Mouse (Mus musculus) stomach, embryonic 16.5 days (tissue): ENCODE results near the gene Hdac5. TPM values are rescaled to one million over a fixed set of nuclear protein-coding genes. Genes with fewer than 3 reads are reported as not detected.

Experiments
- ATAC-seq: fragments of 200-750 bp; cut with Nextera tagmentation; 2 replicates; pipeline ENCODE4 v1.8.0; 2017; ENCODE audit warnings: moderate number of reproducible peaks, moderate TSS enrichment; ENCODE audit not compliant: insufficient read depth, low FRiP score
- H3K27ac ChIP-seq: fragments of 300-500 bp; sonication (generic); 2 replicates; pipeline ENCODE4 v1.5.1; 2014; ENCODE audit warnings: low read length
- H3K27me3 ChIP-seq: fragments of 300-500 bp; sonication (generic); 2 replicates; pipeline ENCODE4 v1.6.1; 2014; ENCODE audit warnings: low read length, control low read depth, mixed read lengths; ENCODE audit not compliant: control insufficient read depth, insufficient read depth
- H3K36me3 ChIP-seq: fragments of 300-500 bp; sonication (generic); 2 replicates; pipeline ENCODE4 v1.6.1; 2014; ENCODE audit warnings: low read length; ENCODE audit not compliant: control insufficient read depth, insufficient read depth
- H3K4me1 ChIP-seq: fragments of 300-500 bp; sonication (generic); 2 replicates; pipeline ENCODE4 v1.6.1; 2014; ENCODE audit warnings: low read length, control low read depth, mixed read lengths; ENCODE audit not compliant: control insufficient read depth, insufficient read depth
- H3K4me2 ChIP-seq: fragments of 300-500 bp; sonication (generic); 2 replicates; pipeline ENCODE4 v1.6.1; 2014; ENCODE audit warnings: low read depth, low read length, mixed read lengths
- H3K4me3 ChIP-seq: fragments of 300-500 bp; sonication (generic); replicated peaks from 2 replicates; pipeline ENCODE4 v1.5.1; 2014; ENCODE audit warnings: mild to moderate bottlenecking, low read length
- H3K9ac ChIP-seq: fragments of 300-500 bp; sonication (generic); 2 replicates; pipeline ENCODE4 v1.6.1; 2014; ENCODE audit warnings: low read length
- H3K9me3 ChIP-seq: fragments of 300-500 bp; sonication (generic); replicated peaks from 2 replicates; pipeline ENCODE4 v1.6.1; 2016; ENCODE audit warnings: low read length, control low read depth; ENCODE audit not compliant: control insufficient read depth
- WGBS: fragments of 180-500 bp; shearing (Covaris S2); extraction: QIAGEN DNeasy Blood & Tissue Kit; methylation state at CpG from one replicate; pipeline ENCODE4 v1.1.7; 2014; 5-methylcytosine and 5-hydroxymethylcytosine counted together
- polyA plus RNA-seq: library from polyadenylated mRNA; unstranded; fragments of >200 nt; fragmentation: Nextera tagmentation; extraction: Ambion mirVana; gene quantifications from 2 replicates; pipeline ENCODE4 v1.2.1, GENCODE M21; 2015

The Hdac5 gene
- polyA plus RNA-seq, 1 experiment from 2014 or later: 60.6 TPM

DNA sequence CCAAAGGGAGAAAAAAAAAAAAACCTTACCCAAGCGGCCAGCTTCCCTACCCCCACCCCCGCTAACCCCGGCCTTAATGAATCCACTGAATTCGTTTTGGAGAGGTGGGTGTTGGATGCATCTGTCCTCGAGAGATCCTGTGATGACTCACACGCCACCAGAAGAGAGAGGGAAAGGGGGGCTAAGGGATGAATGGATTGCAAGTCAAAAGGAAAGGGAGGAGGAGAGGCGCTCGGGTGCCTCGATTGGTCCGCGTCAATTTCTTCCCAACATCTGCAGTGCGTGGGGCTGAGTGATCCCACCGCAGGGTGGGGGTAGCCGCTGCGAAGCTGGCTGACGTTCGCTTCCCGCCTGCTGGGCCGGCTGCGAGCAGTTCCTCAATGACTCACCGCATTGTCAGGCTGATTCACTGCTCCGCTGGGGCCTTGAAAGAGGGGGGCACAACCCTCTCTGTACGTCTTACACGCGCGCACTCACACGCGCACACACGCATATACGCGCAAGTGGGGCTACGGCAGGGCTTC, 15.0 kb upstream of the Hdac5 start:
- H3K4me2 ChIP-seq: peak overlapping the region; percentile 83
- H3K4me3 ChIP-seq: peak overlapping the region; percentile 34
- ATAC-seq: peak; percentile 90
- H3K36me3 ChIP-seq: no peaks in the 10 kb centered on the region
- WGBS: under 1% methylated on average over 32 of the region's 32 CpGs
- H3K27ac ChIP-seq: peak overlapping the region; percentile 92
- 0 out of 2 replicates have a peak, but pooled peaks cover 3% of the 10 kb centered on the region for H3K9me3 ChIP-seq
- H3K4me1 ChIP-seq: peaks cover 27% of the 10 kb centered on the region
- no peaks in the 10 kb centered on the region for H3K27me3 ChIP-seq
- H3K9ac ChIP-seq: peak overlapping the region; percentile 63

DNA sequence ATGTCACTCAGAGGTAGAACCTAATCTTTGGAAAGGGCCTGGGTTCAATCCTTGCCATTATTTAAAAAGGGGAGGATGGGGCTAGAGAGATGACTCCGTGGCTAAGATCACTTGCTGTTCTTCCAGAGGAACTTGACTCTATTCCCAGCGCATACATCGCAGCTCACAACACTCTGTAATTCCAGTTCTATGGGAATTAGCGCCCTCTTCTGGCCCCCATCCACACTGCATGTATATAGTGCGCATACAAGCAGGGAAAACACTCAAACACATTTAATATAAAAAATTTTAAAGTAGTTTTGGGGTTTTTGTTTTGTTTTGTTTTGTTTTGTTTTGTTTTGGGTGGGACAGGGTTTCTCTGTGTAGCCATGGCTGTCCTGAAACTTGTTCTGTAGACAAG, 11.9 kb upstream of the Hdac5 start:
- no peak for ATAC-seq
- Histone ChIP-seq H3K9me3 (0 out of 2 replicates have a peak, but pooled peaks cover 3% of the 10 kb centered on the region), H3K9ac (no peak overlapping the region), H3K4me2 (no peak overlapping the region), H3K4me1 (peaks cover 20% of the 10 kb centered on the region), H3K36me3 (no peaks in the 10 kb centered on the region), H3K4me3 (no peak overlapping the region), H3K27ac (no peak overlapping the region), H3K27me3 (no peaks in the 10 kb centered on the region)
- WGBS: 56% methylated on average over 5 of the region's 5 CpGs

DNA sequence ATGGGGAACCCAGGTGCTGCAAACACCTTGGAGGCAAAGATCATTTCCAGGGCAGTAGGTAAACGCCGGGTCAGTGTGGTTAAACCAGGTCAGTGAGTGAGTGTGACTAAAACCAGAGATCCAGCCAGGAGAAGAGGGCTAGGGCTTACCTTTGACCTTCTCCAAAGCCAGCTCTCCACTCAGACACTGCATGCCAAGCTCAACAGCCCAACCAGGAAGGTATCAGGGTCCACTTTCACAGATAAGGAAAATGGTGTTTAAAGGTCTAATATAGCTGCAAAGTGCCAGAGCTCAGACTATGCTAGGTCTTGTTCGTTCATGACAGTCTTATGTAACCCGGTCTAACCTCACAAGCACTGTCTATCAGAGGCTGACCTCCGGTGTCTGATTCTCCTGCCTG, 11.3 kb upstream of the Hdac5 start:
- no peak overlapping the region for H3K9ac ChIP-seq
- H3K4me3 ChIP-seq: no peak overlapping the region
- H3K4me2 ChIP-seq: no peak overlapping the region
- 0 out of 2 replicates have a peak, but pooled peaks cover 3% of the 10 kb centered on the region for H3K9me3 ChIP-seq
- no peaks in the 10 kb centered on the region for H3K36me3 ChIP-seq
- ATAC-seq: no peak
- WGBS: 77% methylated on average over 5 of the region's 5 CpGs
- no peaks in the 10 kb centered on the region for H3K27me3 ChIP-seq
- peaks cover 20% of the 10 kb centered on the region for H3K4me1 ChIP-seq
- no peak overlapping the region for H3K27ac ChIP-seq

DNA sequence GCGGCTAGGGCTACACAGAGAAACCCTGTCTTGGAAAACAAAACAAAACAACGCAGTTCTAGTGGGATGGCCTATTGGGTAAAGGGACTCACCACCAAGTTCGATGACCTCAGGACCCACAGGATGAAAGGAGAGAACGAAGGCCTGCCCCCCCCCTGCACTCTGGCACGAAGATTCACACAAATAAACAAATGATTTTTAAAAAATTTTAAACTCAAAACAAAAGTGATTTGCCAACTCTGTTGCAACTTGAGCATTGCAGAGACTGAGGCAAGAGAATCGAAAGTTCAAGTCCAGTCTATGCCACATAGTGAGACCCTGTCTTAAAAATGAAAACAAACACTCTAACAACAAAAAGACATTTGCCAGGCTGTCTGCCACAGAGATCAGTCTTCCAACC, 10.7 kb upstream of the Hdac5 start:
- Histone ChIP-seq H3K27ac (no peak overlapping the region), H3K9ac (no peak overlapping the region), H3K27me3 (no peaks in the 10 kb centered on the region), H3K4me2 (no peak overlapping the region), H3K4me3 (no peak overlapping the region), H3K4me1 (peaks cover 14% of the 10 kb centered on the region), H3K36me3 (no peaks in the 10 kb centered on the region), H3K9me3 (0 out of 2 replicates have a peak, but pooled peaks cover 3% of the 10 kb centered on the region)
- ATAC-seq: no peak
- 90% methylated on average over 6 of the region's 6 CpGs for WGBS

DNA sequence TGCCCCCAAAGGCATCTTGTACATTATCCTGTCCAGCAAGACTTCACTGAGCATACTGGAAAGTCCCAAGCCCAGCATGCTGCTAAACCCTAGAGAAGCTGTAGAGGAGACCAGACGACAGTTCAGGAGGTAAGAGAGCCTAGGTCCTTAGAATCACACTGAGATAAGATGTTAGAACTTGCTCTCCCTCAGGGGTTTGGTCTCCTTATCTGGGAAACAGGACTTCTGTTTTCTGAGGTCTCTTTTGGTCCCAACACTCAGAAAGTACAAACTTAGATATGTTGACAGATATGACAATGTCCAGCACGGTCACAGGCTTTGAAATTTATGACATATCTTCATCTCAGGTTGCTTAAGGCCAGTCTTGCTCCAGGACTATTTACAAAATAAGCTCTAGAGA, 6.1 kb upstream of the Hdac5 start:
- H3K9me3 ChIP-seq: no peaks in the 10 kb centered on the region
- no peak overlapping the region for H3K4me3 ChIP-seq
- 46% methylated on average over 2 of the region's 2 CpGs for WGBS
- H3K4me2 ChIP-seq: no peak overlapping the region
- H3K27ac ChIP-seq: no peak overlapping the region
- H3K9ac ChIP-seq: no peak overlapping the region
- no peaks in the 10 kb centered on the region for H3K36me3 ChIP-seq
- H3K27me3 ChIP-seq: no peaks in the 10 kb centered on the region
- H3K4me1 ChIP-seq: peaks cover 4% of the 10 kb centered on the region; the same call in 1 of the 2 replicates
- no peak for ATAC-seq

DNA sequence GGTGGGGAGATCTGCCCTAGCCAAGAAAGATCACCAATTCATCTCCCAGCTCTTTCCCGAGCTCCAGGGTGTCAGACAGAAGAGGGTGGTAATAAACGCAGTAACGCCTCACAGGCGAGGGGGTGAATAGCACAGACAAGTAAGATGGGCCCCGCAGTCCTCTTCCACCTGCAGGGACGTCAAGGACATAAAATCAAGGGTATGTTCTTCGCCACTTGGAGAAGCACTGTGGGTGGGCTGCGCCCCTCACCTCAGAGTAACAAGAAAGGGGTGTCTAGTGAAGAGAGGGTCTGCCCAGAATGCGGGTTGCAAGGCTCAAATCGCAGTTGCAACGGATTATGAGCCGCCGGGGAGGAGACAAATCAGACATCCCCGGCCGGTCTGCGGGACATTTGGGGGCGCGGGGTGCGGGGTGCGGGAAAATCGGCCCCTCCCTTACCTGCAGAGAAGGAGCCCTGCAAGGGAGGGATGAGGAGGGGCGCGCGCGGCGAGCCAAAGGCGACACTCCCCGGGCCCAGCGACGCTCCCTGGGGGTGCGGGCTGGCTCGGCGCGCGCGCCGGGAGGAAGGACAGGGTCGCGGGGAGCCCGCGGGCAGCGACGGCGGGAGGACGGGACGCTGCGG, 524 bp downstream of the Hdac5 start:
- WGBS: under 1% methylated on average over 39 of the region's 47 CpGs
- Histone ChIP-seq H3K4me3 (peak overlapping the region; percentile 77), H3K27me3 (no peaks in the 10 kb centered on the region), H3K4me1 (peaks cover 48% of the 10 kb centered on the region), H3K36me3 (no peaks in the 10 kb centered on the region), H3K9ac (peak overlapping the region; percentile 94), H3K9me3 (no peaks in the 10 kb centered on the region), H3K4me2 (peak overlapping the region; percentile 82), H3K27ac (peak overlapping the region; percentile 85)
- ATAC-seq: peak; percentile 21; the same call in 1 of the 2 replicates

DNA sequence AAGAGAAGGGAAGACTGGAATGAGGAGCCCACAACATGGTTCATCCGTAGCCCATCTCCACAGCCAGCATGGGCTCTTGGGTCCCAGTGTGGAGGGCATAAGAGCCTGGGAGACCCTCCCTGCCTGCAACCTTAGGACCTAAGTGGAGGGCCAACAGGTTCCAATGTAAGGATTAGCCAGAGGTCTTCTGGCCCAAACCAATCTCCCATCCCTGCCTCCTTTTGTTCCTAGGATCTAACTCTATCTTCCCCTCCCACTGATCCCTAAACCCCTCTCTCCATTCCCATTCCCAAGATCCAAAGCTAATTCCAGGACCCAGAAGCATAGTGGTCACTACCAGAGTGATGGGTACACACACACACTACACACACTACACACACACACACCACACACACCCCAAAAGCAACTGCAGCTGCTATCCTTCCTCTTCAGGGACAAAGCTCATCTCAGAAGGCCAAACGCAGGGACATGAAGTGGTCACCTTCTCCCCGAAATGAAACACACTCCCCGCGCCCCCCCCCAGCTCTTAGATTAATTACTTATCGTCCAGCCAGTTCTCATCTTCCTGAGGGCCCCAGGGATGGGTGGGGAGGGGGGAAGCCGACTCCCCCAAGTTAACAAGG, 1.2 kb downstream of the Hdac5 start:
- Histone ChIP-seq H3K4me3 (peak overlapping the region; percentile 77), H3K27me3 (no peaks in the 10 kb centered on the region), H3K4me1 (peaks cover 54% of the 10 kb centered on the region), H3K4me2 (peak overlapping the region; percentile 82), H3K36me3 (no peaks in the 10 kb centered on the region), H3K9me3 (no peaks in the 10 kb centered on the region), H3K27ac (peak overlapping the region; percentile 85; the same call in 1 of the 2 replicates), H3K9ac (peak overlapping the region; percentile 94)
- WGBS: 13% methylated on average over 7 of the region's 7 CpGs
- no peak for ATAC-seq

DNA sequence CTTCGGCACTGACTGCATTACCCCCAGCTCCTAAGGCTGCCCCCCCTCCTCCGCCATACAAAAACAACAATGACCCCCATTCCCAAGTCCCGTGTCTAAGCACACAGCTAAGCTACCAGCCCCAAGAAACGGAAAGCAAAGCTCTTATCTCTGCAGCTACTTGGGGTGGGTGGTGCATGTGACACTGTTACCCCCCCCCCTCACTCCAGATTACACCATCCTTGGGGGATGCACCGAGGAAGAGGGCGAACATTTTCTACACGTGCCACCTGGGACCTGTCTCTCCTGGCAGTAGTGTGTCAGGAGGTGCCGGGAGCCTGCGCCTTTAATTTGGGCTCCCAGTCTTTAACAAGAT, 1.8 kb downstream of the Hdac5 start:
- ATAC-seq: no peak; the same call in 1 of the 2 replicates
- Histone ChIP-seq H3K27me3 (no peaks in the 10 kb centered on the region), H3K4me3 (peak overlapping the region; percentile 77), H3K4me1 (peaks cover 59% of the 10 kb centered on the region), H3K4me2 (peak overlapping the region; percentile 82), H3K36me3 (no peaks in the 10 kb centered on the region), H3K9me3 (no peaks in the 10 kb centered on the region), H3K9ac (peak overlapping the region; percentile 54), H3K27ac (peak overlapping the region; percentile 61; the same call in 1 of the 2 replicates)
- WGBS: 20% methylated on average over 9 of the region's 9 CpGs
